Mouse (Mus musculus): ENCODE measurements around the gene Il20.

The Il20 gene

GRCm38 (mm10) chr1:130864741-130865140, 46.5 kb downstream of the Il20 start:
- WGBS, result 90% methylated on average over 5 of the region's 5 CpGs

- WGBS, result 58% methylated on average over 4 of the region's 4 CpGs
Observed at GRCm38 (mm10) chr1:130864238-130864637, 47.0 kb downstream of the Il20 start.

- WGBS, result 87% methylated on average over 4 of the region's 4 CpGs
Observed at GRCm38 (mm10) chr1:130857456-130857855, 53.8 kb downstream of the Il20 start.
